Mouse (Mus musculus) adrenal gland, adult 2 months (tissue): ENCODE measurements at regions not wholly inside any gene's neighbourhood (a gene's known extent, or its start where the extent isn't known, plus 50 kb on each side); places are given as distances from the start of the nearest gene placed in this dataset.
"Not testable (repeated sequence)": the region's sequence is repeated elsewhere in the genome, so short reads cannot be mapped to it uniquely, and the experiment has no call there.

ENCODE experiments used
- DNase-seq: peaks from one replicate; pipeline ENCODE4 v3.0.0; 2021

GRCm38 (mm10) chr4:6600766-6601367 is 1638.0 kb downstream of the Car8 start:
- DNase-seq: no peak

GRCm38 (mm10) chr4:6596321-6596720 is 1642.5 kb downstream of the Car8 start:
- peak; percentile 6 for DNase-seq

GRCm38 (mm10) chr4:6592890-6593289 is 1646.0 kb downstream of the Car8 start:
- DNase-seq: not testable (repeated sequence)

- no peak for DNase-seq
Observed at GRCm38 (mm10) chr4:6561604-6562357, 1677.1 kb downstream of the Car8 start.

GRCm38 (mm10) chr4:6539626-6540025 is 1699.2 kb downstream of the Car8 start:
- DNase-seq: peak; percentile 66

- DNase-seq: peak; percentile 24
Observed at GRCm38 (mm10) chr4:6532441-6532840, 1706.4 kb downstream of the Car8 start.

- DNase-seq: no peak
Observed at GRCm38 (mm10) chr4:6517626-6518025, 1721.2 kb downstream of the Car8 start.

GRCm38 (mm10) chr4:6514823-6515222 is 1721.7 kb upstream of the Impad1 start:
- peak; percentile 61 for DNase-seq

GRCm38 (mm10) chr4:6513635-6514034 is 1720.5 kb upstream of the Impad1 start:
- no peak for DNase-seq

GRCm38 (mm10) chr4:6512749-6513364 is 1719.7 kb upstream of the Impad1 start:
- DNase-seq: peak; percentile 84

GRCm38 (mm10) chr4:6508091-6508490 is 1714.9 kb upstream of the Impad1 start:
- no peak for DNase-seq
